Mouse (Mus musculus): ENCODE measurements around the gene Tmem270. TPM values are rescaled to one million over a fixed set of nuclear protein-coding genes. Genes with fewer than 3 reads are reported as not detected.

The Tmem270 gene
- not detected in 2 replicates for polyA plus RNA-seq (2012; ENCODE audit: low replicate concordance)

DNA sequence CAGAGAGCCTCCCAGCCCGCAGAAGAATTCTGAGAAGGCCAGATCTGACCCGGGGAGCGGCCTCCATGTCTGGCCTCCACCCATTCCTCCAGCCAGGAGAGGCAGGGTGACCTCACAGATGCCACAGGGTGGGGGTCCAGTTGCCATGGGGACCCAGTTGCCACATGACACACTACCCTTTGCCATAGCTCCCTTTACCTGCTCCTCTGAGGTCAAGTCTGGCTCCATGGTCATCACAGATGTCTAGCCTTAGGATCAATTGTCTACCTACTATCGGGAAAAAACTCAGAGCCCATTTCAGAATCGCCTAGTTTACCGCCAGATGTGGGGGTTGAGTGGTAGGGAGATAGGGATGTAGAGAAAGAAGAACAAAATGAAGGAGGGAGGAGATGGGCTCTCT lies at the start of gene Tmem270:
Tmem270 (minus strand) TSS at position 101 of the 400 bp plus-strand sequence.

DNA sequence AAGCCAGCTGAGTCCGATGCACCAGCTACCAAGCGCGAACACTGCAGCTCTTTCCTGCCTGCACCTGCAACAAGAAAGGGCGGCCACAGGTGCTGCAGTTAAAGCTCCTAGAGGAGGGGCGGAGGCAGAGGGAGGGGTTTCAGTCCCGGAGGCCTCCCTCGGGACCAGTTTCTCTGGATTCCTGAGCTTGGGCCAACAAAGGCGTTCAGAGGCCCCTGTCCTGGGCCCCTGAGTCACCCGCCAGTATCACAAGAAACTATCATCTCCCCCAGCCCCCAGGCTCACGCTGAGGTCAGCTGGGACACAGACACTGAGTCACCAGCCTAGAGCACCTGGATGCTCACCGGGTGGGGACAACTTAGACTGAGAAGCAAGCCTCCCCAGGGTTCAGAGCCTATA lies 40.3 kb upstream of the Tmem270 start, which contains the start of gene Cldn4:
Cldn4 (minus strand) TSS at position 78 of the 399 bp plus-strand sequence.

DNA sequence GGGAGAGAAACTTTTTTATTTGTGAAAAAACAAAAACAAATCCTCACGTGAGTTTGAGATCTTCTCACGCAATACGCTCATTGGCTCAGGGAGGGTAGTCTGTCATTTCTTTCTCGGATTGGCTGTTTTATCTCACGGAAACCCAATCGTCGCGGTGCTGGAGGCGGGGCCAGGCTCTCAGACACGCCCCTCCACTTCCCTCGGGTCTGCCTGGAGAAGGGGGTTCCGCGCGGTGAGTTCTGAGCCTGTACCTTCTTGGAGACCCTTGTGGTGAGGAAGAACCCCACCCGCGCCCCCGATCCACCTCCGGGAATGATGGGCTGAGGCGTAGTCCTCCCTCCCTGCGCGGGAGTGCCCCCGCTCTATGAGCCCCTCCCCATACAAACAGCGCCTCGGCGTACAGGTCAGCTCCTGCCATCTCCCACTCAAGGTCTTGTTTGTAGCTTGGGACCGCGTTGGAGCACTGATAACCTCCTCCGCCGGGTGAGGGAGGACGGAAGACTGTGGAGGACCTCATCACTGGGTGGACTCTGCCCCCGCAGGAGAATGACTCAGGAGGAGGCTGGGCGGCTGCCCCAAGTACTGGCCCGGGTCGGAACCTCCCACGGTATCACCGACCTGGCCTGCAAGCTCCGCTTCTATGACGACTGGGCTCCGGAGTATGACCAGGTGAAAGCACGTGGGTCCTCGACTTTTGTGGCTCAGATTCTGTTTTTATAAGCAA lies 25.8 kb upstream of the Tmem270 start, which contains the start of gene Mettl27:
Mettl27 (plus strand) TSS at position 190 of the 724 bp plus-strand sequence.

DNA sequence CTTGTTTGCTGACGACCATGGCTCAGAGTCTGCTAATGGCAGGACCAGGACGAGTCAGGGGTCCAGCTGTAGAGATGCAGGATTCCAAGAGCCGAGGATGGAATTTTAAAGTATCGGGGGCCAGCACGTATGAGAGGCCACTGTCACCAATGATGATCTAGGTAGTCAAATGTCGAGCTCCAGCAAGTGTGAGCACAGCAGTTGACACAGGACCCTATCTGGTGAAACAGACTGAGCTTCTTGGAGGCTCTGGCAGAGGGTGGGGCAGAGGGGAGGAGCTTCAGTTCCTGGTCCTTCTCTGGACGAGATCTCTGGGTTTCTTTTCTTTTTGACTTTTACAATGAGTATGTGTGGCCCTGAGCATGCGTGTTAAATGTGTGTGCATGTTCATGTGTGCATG lies 8.8 kb upstream of the Tmem270 start, which contains the start of gene Cldn13:
Cldn13 (minus strand) TSS at position 216 of the 400 bp plus-strand sequence.

Other genes with a start within 250 kb of the Tmem270 start
- gene Limk1, start 218.1 kb downstream of the Tmem270 start, polyA plus RNA-seq (2012; ENCODE audit: low replicate concordance), result 15.7 and 22.5 TPM in 2 replicates
- gene Eln, start 159.4 kb downstream of the Tmem270 start, polyA plus RNA-seq (2012; ENCODE audit: low replicate concordance), result 1.7 and 3.4 TPM in 2 replicates
- gene Cldn13, start 8.8 kb upstream of the Tmem270 start, polyA plus RNA-seq (2012; ENCODE audit: low replicate concordance), result 17.2 and 28.8 TPM in 2 replicates
- 25.3 and 26.8 TPM in 2 replicates for gene Mettl27, start 25.6 kb upstream of the Tmem270 start, polyA plus RNA-seq (2012; ENCODE audit: low replicate concordance)
- 0.16 TPM in 1 of 2 replicates, not detected in the other for gene Cldn4, start 40.2 kb upstream of the Tmem270 start, polyA plus RNA-seq (2012; ENCODE audit: low replicate concordance)
- gene Cldn3, start 79.5 kb upstream of the Tmem270 start, polyA plus RNA-seq (2012; ENCODE audit: low replicate concordance), result 0.14 and 0.61 TPM in 2 replicates
- 30.3 and 35.7 TPM in 2 replicates for gene Abhd11, start 102.4 kb upstream of the Tmem270 start, polyA plus RNA-seq (2012; ENCODE audit: low replicate concordance)
- gene Stx1a, start 116.7 kb upstream of the Tmem270 start, polyA plus RNA-seq (2012; ENCODE audit: low replicate concordance), result 3.5 and 3.6 TPM in 2 replicates
- 73.8 and 75.3 TPM in 2 replicates for gene Dnajc30, start 157.5 kb upstream of the Tmem270 start, polyA plus RNA-seq (2012; ENCODE audit: low replicate concordance)
- 93.6 and 122 TPM in 2 replicates for gene Bud23, start 158.2 kb upstream of the Tmem270 start, polyA plus RNA-seq (2012; ENCODE audit: low replicate concordance)
- 0.50 and 1.6 TPM in 2 replicates for gene Vps37d, start 171.5 kb upstream of the Tmem270 start, polyA plus RNA-seq (2012; ENCODE audit: low replicate concordance)
- 0.07 and 0.64 TPM in 2 replicates for gene Mlxipl, start 183.2 kb upstream of the Tmem270 start, polyA plus RNA-seq (2012; ENCODE audit: low replicate concordance)
- gene Tbl2, start 242.9 kb upstream of the Tmem270 start, polyA plus RNA-seq (2012; ENCODE audit: low replicate concordance), result 12.2 and 19.5 TPM in 2 replicates